Mouse (Mus musculus) cerebellum, adult 2 months (tissue): ENCODE measurements around the gene Ccdc57.

Experiments used
- CTCF ChIP-seq: fragments of 200-500 bp; IDR thresholded peaks from 2 replicates; pipeline ENCODE4 v1.5.1; 2011; ENCODE audit warnings: low read depth, mild to moderate bottlenecking, control low read depth, low read length, moderate library complexity, borderline replicate concordance; ENCODE audit not compliant: insufficient read depth
- POLR2A ChIP-seq: fragments of 200-500 bp; IDR thresholded peaks from 2 replicates; pipeline ENCODE4 v1.6.1; 2011; ENCODE audit warnings: low read length, control low read depth, borderline replicate concordance; ENCODE audit not compliant: insufficient read depth

DNA sequence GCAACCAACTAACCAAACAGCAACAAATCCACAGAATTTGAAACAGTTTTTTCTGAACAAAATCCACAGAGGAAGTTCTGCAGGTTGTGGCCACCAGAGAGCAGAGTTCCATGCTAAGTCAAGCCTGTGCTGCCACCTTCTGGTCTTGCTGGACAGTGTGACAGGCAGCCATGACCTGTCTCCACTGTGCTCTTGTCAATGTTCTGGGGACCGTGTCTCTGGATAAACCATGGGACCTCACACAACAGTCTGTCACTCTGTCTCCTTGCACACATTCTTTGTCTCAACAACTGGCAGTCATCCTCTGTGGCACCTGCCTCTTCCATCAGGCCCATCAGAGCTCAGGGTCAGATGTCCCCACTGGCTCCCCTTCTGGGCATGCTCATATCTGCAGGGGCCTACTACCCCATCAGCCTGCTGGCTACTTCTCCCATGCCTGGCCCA, 27.2 kb downstream of the Ccdc57 start:
- TF ChIP-seq CTCF (peak; percentile 100), POLR2A (no peak)
